Mouse (Mus musculus): ENCODE measurements around the gene Cyld.
"Not testable (repeated sequence)": the region's sequence is repeated elsewhere in the genome, so short reads cannot be mapped to it uniquely, and the experiment has no call there.

Cyld gene

DNA sequence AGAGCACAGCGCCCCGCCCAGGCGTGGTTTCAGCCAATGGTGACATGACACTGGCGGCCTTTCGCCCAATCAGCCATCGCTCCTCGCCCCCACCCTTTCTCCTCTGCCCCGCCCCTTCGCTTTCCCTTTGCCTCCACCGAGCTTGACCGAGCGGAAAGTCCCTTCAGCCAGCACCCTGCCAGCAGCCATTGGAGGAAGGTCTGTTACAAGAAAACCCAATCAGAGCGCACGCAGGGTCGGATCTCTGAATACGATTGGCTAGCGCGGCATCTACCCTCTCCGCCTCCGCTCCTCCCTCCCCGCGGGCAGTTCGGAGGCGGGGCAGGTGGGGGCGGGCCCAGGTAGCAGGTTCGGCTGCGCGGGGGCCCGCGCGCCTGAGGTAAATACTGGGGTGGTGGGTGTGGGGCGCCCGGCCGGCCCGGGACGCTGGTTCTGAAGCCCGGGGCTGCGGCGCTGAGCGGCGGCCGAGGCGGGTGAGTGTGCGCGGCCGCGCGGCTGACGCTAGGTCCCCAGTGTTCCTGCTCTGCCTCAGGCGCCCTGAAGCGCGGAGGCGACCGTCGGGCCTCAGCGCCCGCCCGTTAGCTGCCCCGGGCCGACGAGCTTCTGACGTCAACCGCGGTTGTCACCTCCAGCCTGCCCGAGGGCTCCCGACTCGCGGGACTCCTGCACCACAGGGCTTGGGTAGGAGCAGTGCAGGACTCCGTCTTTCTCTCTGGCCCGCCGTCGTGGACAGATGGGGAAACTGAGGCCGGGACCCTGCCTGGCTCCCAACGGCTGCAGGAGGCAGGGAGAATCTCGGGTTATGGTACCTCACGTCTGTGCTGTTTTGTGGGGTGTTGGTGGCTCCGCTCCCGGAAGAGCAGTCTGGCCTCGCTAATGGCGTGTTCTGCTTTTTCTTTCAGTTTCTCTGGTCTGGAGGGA is at the start of gene Cyld:
Cyld (plus strand) TSS at position 308 of the 921 bp plus-strand sequence.
- peak; percentile 95 for DNase-seq (ENCODE audit: low read depth, low spot score)

DNA sequence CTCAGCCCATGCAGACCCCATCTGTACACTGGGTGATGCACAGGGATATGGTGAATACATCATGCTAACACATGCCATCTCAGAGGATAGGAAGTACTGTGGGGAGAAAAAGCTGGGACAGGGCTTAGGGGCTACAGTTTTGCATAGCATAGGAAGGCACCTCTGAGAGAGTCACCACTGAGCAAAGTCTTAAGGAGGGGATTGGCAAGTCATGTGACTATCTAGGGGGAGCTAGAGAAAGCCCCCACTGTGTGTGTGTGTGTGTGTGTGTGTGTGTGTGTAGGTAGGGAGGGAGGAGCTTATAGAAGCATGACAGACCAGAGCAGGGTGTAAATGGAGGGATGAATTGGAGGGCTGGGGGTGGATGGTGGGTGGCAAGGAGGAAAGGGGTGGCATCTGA is 48.5 kb upstream of the Cyld start:
- no peak for DNase-seq (ENCODE audit: low read depth, low spot score)

DNA sequence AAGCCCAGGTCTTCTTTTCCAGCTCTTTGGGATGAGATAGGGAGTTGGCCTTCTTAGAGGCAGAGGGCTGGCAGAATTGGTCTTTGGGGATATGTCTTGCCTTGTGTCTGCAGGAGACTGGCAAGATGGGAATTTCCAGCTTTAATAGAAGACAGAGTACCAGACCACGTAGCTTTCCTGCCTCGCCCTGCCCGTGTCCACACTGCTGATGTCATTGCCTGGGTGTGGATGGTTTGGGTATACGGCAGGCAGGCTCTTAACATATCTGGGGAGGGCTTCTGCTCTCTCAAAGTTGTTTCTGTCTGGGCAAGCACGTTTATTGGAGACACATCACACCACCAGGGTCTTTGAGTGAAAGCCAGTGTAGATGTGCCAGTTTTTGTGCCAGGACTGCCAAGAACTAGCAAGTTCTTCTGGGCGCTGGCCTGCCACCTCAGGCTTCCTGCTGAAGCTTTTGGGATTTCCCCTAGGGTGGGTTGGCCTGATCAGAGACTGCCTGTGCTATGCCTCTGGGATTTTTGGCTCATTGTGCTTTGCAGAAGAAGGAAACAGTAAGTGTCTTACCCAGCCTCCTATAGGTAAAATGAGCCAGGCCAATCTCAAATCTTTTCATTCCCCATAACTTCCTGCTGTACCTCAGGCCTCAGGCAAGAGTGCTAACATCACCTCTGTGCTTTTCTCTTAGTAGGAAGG is 46.7 kb upstream of the Cyld start:
- no peak for DNase-seq (ENCODE audit: low read depth, low spot score)

- DNase-seq (ENCODE audit: low read depth, low spot score) = not testable (repeated sequence)
Measured at GRCm38 (mm10) chr8:88651122-88651521, 45.7 kb upstream of the Cyld start.

DNA sequence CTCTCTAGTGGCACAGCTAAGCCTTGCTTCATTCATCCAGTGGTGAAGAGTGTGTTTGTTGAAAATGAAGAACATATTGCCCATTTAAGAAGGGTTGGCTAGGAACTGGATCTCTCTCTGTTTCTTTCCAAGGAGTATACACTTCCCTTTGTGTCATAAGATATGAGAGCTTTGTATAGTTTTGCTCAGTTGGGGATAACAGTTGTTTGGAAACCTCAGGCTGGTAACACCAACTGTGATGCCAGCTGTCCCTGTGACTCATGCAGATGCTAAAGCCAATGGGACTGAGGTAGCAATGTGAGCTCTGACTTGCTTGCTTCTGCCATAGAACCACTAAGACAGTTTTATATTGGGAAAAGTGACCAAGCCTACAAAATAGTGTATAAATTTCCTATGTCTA is 41.5 kb upstream of the Cyld start:
- no peak for DNase-seq (ENCODE audit: low read depth, low spot score)

DNA sequence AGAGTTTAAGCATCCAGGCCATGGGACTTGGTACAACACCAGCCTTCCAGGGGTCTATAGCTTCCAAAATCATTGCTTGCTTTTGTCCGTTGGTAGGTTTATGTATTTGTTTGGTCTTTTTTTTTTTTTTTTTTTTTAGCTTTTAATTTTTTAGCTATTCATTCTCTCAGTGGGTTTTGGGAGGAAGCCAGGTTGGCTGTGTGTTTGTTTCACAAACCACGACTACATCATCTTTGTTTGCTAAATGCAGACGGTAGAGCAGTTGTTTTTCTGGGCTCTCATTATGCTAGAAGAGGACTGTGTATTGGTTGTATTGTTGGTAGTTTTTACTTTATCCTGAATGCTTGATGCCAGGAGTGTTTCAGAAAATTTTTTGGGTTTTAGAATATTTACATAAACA is 37.0 kb upstream of the Cyld start:
- DNase-seq (ENCODE audit: low read depth, low spot score) = no peak

DNA sequence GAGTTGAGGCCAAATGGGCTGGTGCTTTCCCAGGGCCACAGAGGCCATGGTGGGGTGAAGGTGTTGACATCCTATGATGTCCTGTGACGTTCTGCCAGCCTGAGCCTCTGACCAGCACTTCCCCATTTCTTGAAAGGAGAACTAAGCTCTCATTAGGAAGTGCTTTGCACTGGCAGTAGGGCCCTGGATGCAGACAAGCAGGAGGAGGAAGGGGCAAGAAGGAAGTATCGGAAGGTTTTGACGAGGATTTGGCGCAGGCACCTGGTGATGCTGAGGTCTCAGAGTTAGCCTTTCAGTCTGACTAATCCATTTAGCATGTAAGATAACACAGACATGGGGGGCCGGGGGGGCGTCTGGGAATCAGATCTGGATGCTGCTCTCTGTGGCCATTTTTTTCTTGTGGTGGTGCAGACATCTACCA is 34.4 kb upstream of the Cyld start:
- DNase-seq (ENCODE audit: low read depth, low spot score) = no peak

DNA sequence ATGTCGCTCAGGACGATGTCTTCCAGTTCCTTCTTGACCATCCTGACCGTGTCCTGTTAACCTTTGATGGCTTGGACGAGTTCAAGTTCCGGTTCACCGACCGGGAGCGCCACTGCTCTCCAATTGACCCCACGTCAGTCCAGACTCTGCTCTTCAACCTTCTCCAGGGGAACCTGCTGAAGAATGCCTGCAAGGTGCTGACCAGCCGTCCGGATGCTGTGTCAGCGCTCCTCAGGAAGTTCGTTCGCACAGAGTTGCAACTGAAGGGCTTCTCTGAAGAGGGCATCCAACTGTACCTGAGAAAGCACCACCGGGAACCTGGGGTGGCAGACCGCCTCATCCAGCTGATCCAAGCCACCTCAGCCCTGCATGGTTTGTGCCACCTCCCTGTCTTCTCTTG is 32.7 kb upstream of the Cyld start:
- no peak for DNase-seq (ENCODE audit: low read depth, low spot score)

- no peak for DNase-seq (ENCODE audit: low read depth, low spot score)
Measured at GRCm38 (mm10) chr8:88664947-88665346, 31.9 kb upstream of the Cyld start.

DNA sequence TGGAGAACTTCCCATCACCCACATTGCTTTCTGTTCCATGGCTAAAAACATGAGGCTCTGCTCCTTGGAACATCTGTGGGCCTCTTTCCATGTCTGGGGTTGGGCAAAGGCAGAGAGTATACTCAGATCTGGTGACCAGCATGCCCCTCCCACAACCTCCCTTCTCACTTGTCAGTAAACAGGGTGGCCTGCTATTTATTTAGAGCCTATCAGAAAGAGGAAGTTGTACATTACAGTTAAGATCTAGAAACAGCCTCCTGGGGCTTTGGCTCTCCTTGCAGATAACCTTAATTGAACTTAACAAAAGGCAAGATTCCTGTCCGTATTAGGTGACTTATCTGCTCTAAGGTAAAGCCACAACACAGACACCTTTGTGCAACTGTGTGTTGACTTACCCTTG is 30.4 kb upstream of the Cyld start:
- DNase-seq (ENCODE audit: low read depth, low spot score) = no peak

- no peak for DNase-seq (ENCODE audit: low read depth, low spot score)
Measured at GRCm38 (mm10) chr8:88668400-88669086, 28.3 kb upstream of the Cyld start.

DNA sequence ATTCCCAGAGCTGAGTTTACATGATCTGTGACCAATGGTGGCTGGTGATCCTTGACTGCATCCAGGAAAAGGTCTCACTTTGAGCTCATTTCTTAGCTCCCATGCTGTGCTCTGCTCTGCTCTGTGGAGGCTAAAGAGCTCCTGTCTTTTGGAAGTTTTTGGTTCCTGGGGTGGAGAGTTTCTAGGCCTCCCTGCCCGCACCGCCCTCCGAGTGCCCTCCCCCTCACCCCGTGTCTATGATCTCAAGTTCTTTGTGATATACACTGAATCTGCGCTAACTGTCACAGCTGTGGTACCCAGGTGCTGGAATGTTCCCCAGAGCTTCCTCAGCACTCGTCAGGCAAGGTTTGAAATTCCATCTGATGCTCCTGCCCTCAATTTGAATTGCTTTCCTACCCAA is 26.0 kb upstream of the Cyld start:
- no peak for DNase-seq (ENCODE audit: low read depth, low spot score)

DNA sequence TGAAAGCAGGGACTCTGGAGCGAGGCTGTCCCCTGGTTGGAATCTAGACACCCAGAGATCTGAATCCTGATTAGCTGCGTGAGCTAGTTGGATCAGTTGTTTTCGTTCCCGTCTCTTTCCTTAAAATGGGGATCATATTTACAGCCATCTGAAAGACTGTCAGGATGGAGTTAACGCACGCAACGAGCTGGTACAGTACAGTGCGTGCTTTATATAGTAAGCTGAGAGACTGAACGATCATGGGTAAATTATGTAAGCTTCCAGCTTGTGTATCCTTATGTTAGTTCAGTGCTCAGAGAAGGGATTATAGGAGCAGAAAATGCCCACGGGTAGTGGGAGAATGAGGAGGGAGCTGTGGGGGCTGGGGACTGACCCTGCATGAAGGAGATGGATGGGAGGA is 25.3 kb upstream of the Cyld start:
- no peak for DNase-seq (ENCODE audit: low read depth, low spot score)

- DNase-seq (ENCODE audit: low read depth, low spot score) = no peak
Measured at GRCm38 (mm10) chr8:88673859-88674258, 23.0 kb upstream of the Cyld start.

GRCm38 (mm10) chr8:88675372-88676165 is 21.3 kb upstream of the Cyld start:
- no peak for DNase-seq (ENCODE audit: low read depth, low spot score)

GRCm38 (mm10) chr8:88677071-88677470 is 19.8 kb upstream of the Cyld start:
- DNase-seq (ENCODE audit: low read depth, low spot score) = no peak

GRCm38 (mm10) chr8:88680566-88680965 is 16.3 kb upstream of the Cyld start:
- DNase-seq (ENCODE audit: low read depth, low spot score) = no peak

DNA sequence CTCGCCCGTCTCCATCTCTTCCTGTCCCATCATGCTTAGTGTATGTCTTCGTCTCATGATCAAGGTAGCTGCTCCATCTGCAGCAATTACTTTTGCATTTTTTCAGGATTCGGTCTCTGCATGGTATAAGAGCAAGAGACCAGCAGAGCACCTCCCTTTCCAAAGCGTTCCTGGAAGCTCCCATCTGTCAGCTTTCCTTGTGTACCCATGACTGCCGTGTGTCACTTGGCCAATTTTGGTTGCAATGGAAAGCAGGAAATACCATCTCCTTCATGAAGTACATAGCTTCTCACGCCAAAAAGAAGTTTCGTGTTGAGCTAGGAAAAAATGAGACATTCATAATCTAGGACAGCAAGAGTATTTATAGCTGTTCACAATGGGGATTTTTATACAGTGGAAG is 15.8 kb upstream of the Cyld start:
- no peak for DNase-seq (ENCODE audit: low read depth, low spot score)

DNA sequence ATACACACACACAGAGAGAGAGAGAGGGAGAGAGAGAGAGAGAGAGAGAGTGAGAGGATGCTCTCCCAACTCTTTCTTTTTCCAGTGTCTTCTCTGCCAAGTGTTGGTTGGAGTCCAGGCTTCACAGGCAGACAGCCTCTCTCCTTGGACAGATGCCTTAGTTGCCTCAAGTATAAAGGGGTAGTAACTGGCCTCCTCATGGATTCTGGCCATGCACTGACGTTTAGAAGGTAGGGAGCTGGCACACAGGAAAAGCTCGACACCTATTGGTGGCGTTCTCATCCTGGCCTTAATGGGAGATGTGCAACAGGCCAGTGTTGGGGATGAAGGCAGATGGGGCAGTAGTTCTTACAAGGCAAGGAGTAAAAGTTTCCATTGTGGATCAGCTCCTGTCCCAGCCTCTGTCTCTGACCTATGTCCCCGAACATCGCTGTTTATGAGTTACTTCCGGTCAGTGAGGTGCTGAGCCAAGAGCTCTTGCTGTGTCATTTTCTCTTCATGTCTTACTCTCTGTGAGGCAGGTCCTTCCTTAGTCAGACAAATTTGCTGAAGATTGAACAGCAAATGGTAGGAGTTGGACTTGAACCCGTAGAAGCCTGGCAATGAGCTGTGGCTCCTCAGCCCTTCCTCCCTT is 13.1 kb upstream of the Cyld start:
- DNase-seq (ENCODE audit: low read depth, low spot score) = no peak

- no peak for DNase-seq (ENCODE audit: low read depth, low spot score)
Measured at GRCm38 (mm10) chr8:88686226-88686905, 10.5 kb upstream of the Cyld start.

GRCm38 (mm10) chr8:88686906-88687235 is 10.0 kb upstream of the Cyld start:
- no peak for DNase-seq (ENCODE audit: low read depth, low spot score)
